Mouse (Mus musculus): ENCODE data around the gene Tepsin. TPM values are rescaled to one million over a fixed set of nuclear protein-coding genes. Genes with fewer than 3 reads are reported as not detected.

Tepsin gene
- 32.4 and 44.0 TPM in 2 replicates for polyA plus RNA-seq (2012; rRNA removed; ENCODE audit: low replicate concordance)

DNA sequence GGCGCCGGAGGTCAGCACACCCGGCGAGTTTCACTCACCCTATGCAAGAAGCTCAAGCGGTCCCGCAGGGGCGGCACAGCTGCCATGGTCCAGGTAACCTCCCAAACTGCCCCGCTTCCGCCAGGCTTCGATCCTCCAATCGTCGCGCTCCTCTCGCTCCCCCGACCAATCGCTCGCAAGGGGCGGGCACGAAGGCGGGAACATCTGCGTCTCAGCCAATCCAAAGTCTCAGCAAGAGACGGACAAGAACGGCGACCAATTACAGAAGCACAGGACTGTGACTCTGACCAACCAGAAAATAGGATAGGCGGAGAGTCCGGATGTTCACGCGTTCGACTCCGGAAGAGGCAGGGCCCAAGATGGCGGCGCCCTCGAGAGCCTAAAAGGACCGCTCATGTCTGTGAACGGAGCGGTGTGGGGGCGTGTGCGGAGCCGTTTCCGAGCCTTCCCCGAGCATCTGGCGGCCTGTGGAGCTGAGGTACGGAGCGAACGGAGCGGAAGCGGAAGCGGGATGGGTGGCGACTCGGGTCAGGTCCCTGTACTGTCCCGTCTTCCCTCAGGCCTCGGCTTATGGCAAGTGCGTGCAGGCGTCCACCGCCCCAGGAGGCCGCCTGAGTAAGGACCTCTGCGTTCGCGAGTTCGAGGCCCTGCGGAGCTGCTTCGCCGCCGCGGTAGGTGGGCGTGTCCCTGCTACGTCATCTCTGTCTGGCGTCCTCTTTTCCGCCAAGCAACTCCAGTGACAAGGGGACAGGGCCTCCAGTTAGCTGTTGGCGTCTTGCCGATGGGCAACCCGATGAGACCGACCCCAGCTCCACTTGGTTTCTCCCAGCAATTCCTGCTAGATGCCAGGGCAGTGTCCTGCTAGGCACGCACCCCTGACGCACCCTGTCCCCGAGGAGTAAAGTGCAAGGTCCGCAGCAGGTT lies at the start of gene Tepsin, which contains the start of gene Ndufaf8:
TSS of gene Tepsin (minus strand) at position 144 of the 924 bp plus-strand sequence.
TSS of gene Ndufaf8 (plus strand) at position 341 of the 924 bp plus-strand sequence.

DNA sequence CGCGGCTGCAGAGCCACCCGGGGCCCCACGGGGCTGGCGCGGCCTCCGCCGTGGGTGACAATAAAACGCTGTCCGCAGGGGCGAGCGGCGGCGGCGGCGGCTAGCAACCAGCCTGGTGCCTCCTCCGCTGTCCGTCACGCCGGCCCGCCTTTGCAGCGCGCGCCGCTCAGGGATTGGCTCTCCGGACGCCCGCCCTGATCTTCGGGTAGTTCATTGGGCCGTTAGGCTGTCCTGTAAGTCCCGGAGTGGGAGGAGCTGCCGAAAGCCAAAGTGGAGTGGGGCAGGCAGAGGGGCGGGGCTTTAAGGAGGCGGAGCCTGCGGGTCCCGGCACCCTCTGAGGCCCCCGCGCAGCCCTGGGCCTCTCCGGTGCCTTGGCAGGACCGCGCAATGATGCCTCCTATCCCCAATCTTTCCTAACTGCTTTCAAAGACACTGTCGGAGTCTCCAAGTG lies 11.8 kb downstream of the Tepsin start, which contains the start of gene Cep131:
TSS of gene Cep131 (minus strand) at position 126 of the 451 bp plus-strand sequence.

DNA sequence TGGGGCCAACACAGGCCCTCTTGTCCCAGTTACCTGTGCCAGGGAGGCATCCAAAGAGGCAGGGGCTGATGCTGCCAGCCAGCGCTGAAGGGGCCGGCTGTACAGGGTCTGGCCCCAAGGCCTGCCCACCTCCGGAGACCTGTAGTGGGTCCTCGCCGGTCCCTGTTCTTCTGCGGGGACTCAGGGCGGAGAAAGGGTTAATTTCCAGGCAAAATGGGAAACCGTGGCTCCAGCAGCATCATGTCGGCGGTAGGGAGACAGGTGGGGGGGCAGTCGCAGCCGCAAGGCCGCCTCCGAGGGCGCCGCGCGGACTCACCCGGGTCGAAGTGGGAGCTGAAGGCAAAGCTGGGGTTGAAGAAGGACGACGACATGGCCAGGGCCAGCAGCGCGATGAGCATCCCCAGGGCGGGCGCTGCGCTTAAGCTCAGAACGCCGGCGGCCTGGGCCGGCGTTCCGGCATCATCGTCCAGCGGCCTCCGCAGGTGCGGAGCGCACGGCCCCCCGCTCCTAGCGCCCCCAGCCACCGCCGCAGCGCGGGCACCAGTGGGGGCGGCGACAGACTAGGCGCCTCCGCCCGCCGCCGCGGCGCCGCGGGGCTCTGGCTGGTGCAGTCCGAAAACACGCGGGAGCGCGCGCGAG lies 51.9 kb downstream of the Tepsin start, which contains the start of gene Aatk:
TSS of gene Aatk (minus strand) at position 615 of the 639 bp plus-strand sequence.

Other genes with a start within 250 kb of the Tepsin start
- gene Chmp6, start 185.3 kb downstream of the Tepsin start, polyA plus RNA-seq (2012; rRNA removed; ENCODE audit: low replicate concordance) = 37.1 and 54.6 TPM in 2 replicates
- gene Baiap2, start 156.0 kb downstream of the Tepsin start, polyA plus RNA-seq (2012; rRNA removed; ENCODE audit: low replicate concordance) = 55.4 and 88.5 TPM in 2 replicates
- gene Aatk, start 51.6 kb downstream of the Tepsin start, polyA plus RNA-seq (2012; rRNA removed; ENCODE audit: low replicate concordance) = 14.9 and 39.6 TPM in 2 replicates
- gene Cep131, start 11.9 kb downstream of the Tepsin start, polyA plus RNA-seq (2012; rRNA removed; ENCODE audit: low replicate concordance) = 8.1 and 16.8 TPM in 2 replicates
- 32.3 and 38.0 TPM in 2 replicates for gene Ndufaf8, start 197 bp upstream of the Tepsin start, polyA plus RNA-seq (2012; rRNA removed; ENCODE audit: low replicate concordance)
- gene Slc38a10, start 52.6 kb upstream of the Tepsin start, polyA plus RNA-seq (2012; rRNA removed; ENCODE audit: low replicate concordance) = 197 and 248 TPM in 2 replicates
- gene Bahcc1, start 134.2 kb upstream of the Tepsin start, polyA plus RNA-seq (2012; rRNA removed; ENCODE audit: low replicate concordance) = 11.1 and 14.7 TPM in 2 replicates
- gene Actg1, start 249.8 kb upstream of the Tepsin start, polyA plus RNA-seq (2012; rRNA removed; ENCODE audit: low replicate concordance) = 1,196 and 1,314 TPM in 2 replicates

All from subcutaneous adipose tissue, adult 2 months (tissue).